ENCODE assay signal across 21 mouse cellular contexts in genomic region chr14:98864001-98864400, GRCm38 (mm10).
DNase-seq lines count a peak whose midpoint lies in the region; ATAC-seq and TF ChIP-seq lines count a peak whose summit lies in the region.
"Had no signal": no experiment of that assay in that cellular context is flagged by ENCODE, and none has a peak within 500 bp of the region (broad histone marks: within the 10 kb centered on the region; RNA-seq: fewer than 3 reads in every experiment).

No protein-coding gene starts in this region.

- no peak for ATAC-seq in lung, embryonic 14.5 days (ENCODE audit: insufficient read depth)
- peak; percentile 62 for ATAC-seq in kidney, embryonic 15.5 days (replicated peaks; ENCODE audit: low FRiP score)
- ATAC-seq in limb, embryonic 13.5 days (ENCODE audit: low FRiP score, low read depth) = no peak
- ATAC-seq in midbrain, embryonic 13.5 days = no peak
- ATAC-seq: forebrain, postnatal 0 days had no signal

- H3K9ac ChIP-seq in lung, embryonic 14.5 days = no peak overlapping the region
- no peak overlapping the region for H3K9ac ChIP-seq in kidney, embryonic 15.5 days
- H3K9ac ChIP-seq in limb, embryonic 13.5 days = no peak overlapping the region
- H3K9ac ChIP-seq in midbrain, embryonic 13.5 days (replicated peaks) = no peak overlapping the region
- H3K9ac ChIP-seq: embryonic facial prominence, embryonic 13.5 days; forebrain, postnatal 0 days; heart, embryonic 12.5 days; hindbrain, embryonic 12.5 days; liver, embryonic 15.5 days; midbrain, embryonic 12.5 days; neural tube, embryonic 12.5 days had no signal

- no peak overlapping the region for H3K27ac ChIP-seq in lung, embryonic 14.5 days (ENCODE audit: low read depth)
- H3K27ac ChIP-seq in kidney, embryonic 15.5 days = peak overlapping the region; percentile 89
- no peak overlapping the region for H3K27ac ChIP-seq in limb, embryonic 13.5 days
- H3K27ac ChIP-seq in midbrain, embryonic 13.5 days = no peak overlapping the region
- H3K27ac ChIP-seq: embryonic facial prominence, embryonic 13.5 days; hindbrain, embryonic 12.5 days; liver, embryonic 15.5 days; midbrain, embryonic 12.5 days; neural tube, embryonic 12.5 days; stomach, postnatal 0 days had no signal

- no peaks in the 10 kb centered on the region for H3K9me3 ChIP-seq in lung, embryonic 14.5 days (ENCODE audit: low read depth, low read length)
- H3K9me3 ChIP-seq in kidney, embryonic 15.5 days (replicated peaks) = no peaks in the 10 kb centered on the region
- no peaks in the 10 kb centered on the region for H3K9me3 ChIP-seq in limb, embryonic 13.5 days
- no peaks in the 10 kb centered on the region for H3K9me3 ChIP-seq in midbrain, embryonic 13.5 days
- H3K9me3 ChIP-seq: embryonic facial prominence, embryonic 13.5 days; heart, embryonic 12.5 days; hindbrain, embryonic 12.5 days; liver, embryonic 15.5 days; midbrain, embryonic 12.5 days; neural tube, embryonic 12.5 days had no signal

- H3K27me3 ChIP-seq in lung, embryonic 14.5 days (ENCODE audit: insufficient read depth, low read length) = no peaks in the 10 kb centered on the region
- no peaks in the 10 kb centered on the region for H3K27me3 ChIP-seq in kidney, embryonic 15.5 days
- H3K27me3 ChIP-seq in limb, embryonic 13.5 days = no peaks in the 10 kb centered on the region
- peaks cover 4% of the 10 kb centered on the region; the same call in 1 of the 2 replicates for H3K27me3 ChIP-seq in midbrain, embryonic 13.5 days
- H3K27me3 ChIP-seq: embryonic facial prominence, embryonic 13.5 days; heart, embryonic 12.5 days; liver, embryonic 15.5 days; midbrain, embryonic 12.5 days; neural tube, embryonic 12.5 days had no signal

- peak overlapping the region; percentile 19; the same call in 1 of the 2 replicates for H3K4me2 ChIP-seq in lung, embryonic 14.5 days
- H3K4me2 ChIP-seq in kidney, embryonic 15.5 days = peak overlapping the region; percentile 36
- peak overlapping the region; percentile 34; the same call in 1 of the 2 replicates for H3K4me2 ChIP-seq in limb, embryonic 13.5 days (replicated peaks)
- no peak overlapping the region for H3K4me2 ChIP-seq in midbrain, embryonic 13.5 days (replicated peaks)
- H3K4me2 ChIP-seq: embryonic facial prominence, embryonic 13.5 days; heart, embryonic 12.5 days; hindbrain, embryonic 12.5 days; liver, embryonic 15.5 days; midbrain, embryonic 12.5 days; neural tube, embryonic 12.5 days had no signal

- no peak overlapping the region for H3K4me3 ChIP-seq in lung, embryonic 14.5 days (ENCODE audit: low read depth, low read length)
- no peak overlapping the region for H3K4me3 ChIP-seq in kidney, embryonic 15.5 days (replicated peaks)
- no peak overlapping the region for H3K4me3 ChIP-seq in limb, embryonic 13.5 days
- no peak overlapping the region for H3K4me3 ChIP-seq in midbrain, embryonic 13.5 days (replicated peaks)
- H3K4me3 ChIP-seq: embryonic facial prominence, embryonic 13.5 days; heart, embryonic 12.5 days; hindbrain, embryonic 12.5 days; liver, embryonic 15.5 days; midbrain, embryonic 12.5 days; neural tube, embryonic 12.5 days had no signal

- H3K36me3 ChIP-seq in lung, embryonic 14.5 days (ENCODE audit: insufficient read depth) = no peaks in the 10 kb centered on the region
- H3K36me3 ChIP-seq in kidney, embryonic 15.5 days = no peaks in the 10 kb centered on the region
- no peaks in the 10 kb centered on the region for H3K36me3 ChIP-seq in limb, embryonic 13.5 days
- no peaks in the 10 kb centered on the region for H3K36me3 ChIP-seq in midbrain, embryonic 13.5 days
- H3K36me3 ChIP-seq: embryonic facial prominence, embryonic 13.5 days; heart, embryonic 12.5 days; hindbrain, embryonic 12.5 days; liver, embryonic 15.5 days; midbrain, embryonic 12.5 days; neural tube, embryonic 12.5 days had no signal

- 59% methylated on average over 6 of the region's 6 CpGs for WGBS in lung, embryonic 14.5 days
- 50% methylated on average over 6 of the region's 6 CpGs for WGBS in kidney, embryonic 15.5 days
- 56% methylated on average over 6 of the region's 6 CpGs for WGBS in limb, embryonic 13.5 days
- 86% methylated on average over 6 of the region's 6 CpGs for WGBS in midbrain, embryonic 13.5 days

- DNase-seq in lung, embryonic 14.5 days = peak; percentile 30
- no peak for DNase-seq in lung, adult 18-20 months
- peak; percentile 54 for DNase-seq in kidney, adult 18-20 months
- DNase-seq in urinary bladder, postnatal 4 days (ENCODE audit: low spot score in 2 of 2) = no peak
- DNase-seq: adrenal gland, postnatal 10 days; cerebellum, adult 9-10 months; forebrain, postnatal 0 days; heart, postnatal 14 days; left cerebral cortex, postnatal 4 days; right cerebral cortex, postnatal 4 days; thymus, postnatal 25 days had no signal

- TF ChIP-seq CTCF in lung, embryonic 14.5 days (IDR thresholded peaks at IDR 0.05; ENCODE audit: low read depth) = no peak

- no peaks in the 10 kb centered on the region for H3K4me1 ChIP-seq in lung, embryonic 14.5 days (ENCODE audit: insufficient read depth)
- peaks cover 31% of the 10 kb centered on the region for H3K4me1 ChIP-seq in kidney, embryonic 15.5 days
- 0 out of 2 replicates have a peak, but pooled peaks cover 10% of the 10 kb centered on the region for H3K4me1 ChIP-seq in limb, embryonic 13.5 days
- H3K4me1 ChIP-seq in midbrain, embryonic 13.5 days (replicated peaks) = peaks cover 7% of the 10 kb centered on the region; the same call in 1 of the 2 replicates
- H3K4me1 ChIP-seq: embryonic facial prominence, embryonic 13.5 days; heart, embryonic 12.5 days; hindbrain, embryonic 12.5 days; liver, embryonic 15.5 days; midbrain, embryonic 12.5 days; neural tube, embryonic 12.5 days had no signal

Comparison
In these comparisons a context has a peak if more than half of its experiments do, and no peak if none do; other contexts are left out.
1. DNase-seq: peak in lung, embryonic 14.5 days (single experiment) and kidney, adult 18-20 months (single experiment); none in lung, adult 18-20 months (0 of 2) and urinary bladder, postnatal 4 days (0 of 2).